Mouse (Mus musculus): ENCODE data around the gene Itpr2.
A peak's percentile ranks its signal among the peaks of the same experiment; 100 is the strongest.

- 0 out of 2 replicates have a peak, but pooled peaks have one; percentile 21 for TF ChIP-seq POLR2A (IDR thresholded peaks at IDR 0.05; ENCODE audit: low read depth, low read length)
- no peak for TF ChIP-seq CTCF (IDR thresholded peaks at IDR 0.05; ENCODE audit: extremely low read depth, insufficient read depth, insufficient read length, insufficient replicate concordance)
These were observed 632 bp downstream of the Itpr2 start for GRCm38 (mm10) chr6:146501316-146501865.
